Mouse (Mus musculus): ENCODE data around the gene B4galnt2. TPM values are rescaled to one million over a fixed set of nuclear protein-coding genes. Genes with fewer than 3 reads are reported as not detected.

Gene B4galnt2
- total RNA-seq, 1 experiment: 1.5 TPM

GRCm38 (mm10) chr11:95869442-95869841, 45.2 kb downstream of the B4galnt2 start:
- H3K9ac ChIP-seq (ENCODE audit: insufficient read depth, low read depth, low read length, poor library complexity, severe bottlenecking): no peak overlapping the region
- H3K4me1 ChIP-seq (ENCODE audit: control insufficient read depth in 2 of 2, insufficient read depth in 2 of 2, low read length in 2 of 2, poor library complexity in 1 of 2): peaks cover 2 to 8% of the 10 kb centered on the region in 2 experiments; a peak in 3 of 4 replicates
- no peak for DNase-seq (ENCODE audit: low read depth, low spot score)

GRCm38 (mm10) chr11:95861397-95861796, 53.3 kb downstream of the B4galnt2 start:
- no peaks in the 10 kb centered on the region for H3K9me3 ChIP-seq (ENCODE audit: control insufficient read depth, insufficient read depth, low read depth, low read length)
- peaks cover 11% of the 10 kb centered on the region; the same call in 1 of the 2 replicates for H3K36me3 ChIP-seq (ENCODE audit: control insufficient read depth, insufficient read depth, low read length, poor library complexity, severe bottlenecking)
- in situ Hi-C loops (cut with MboI; ENCODE audit: low sequenced_read_pairs in 2 of 2, unreplicated experiment in 2 of 2): no loop called here
- H3K27ac ChIP-seq (ENCODE audit: insufficient read depth, low read depth, low read length, poor library complexity, severe bottlenecking): no peak overlapping the region
- TF ChIP-seq HCFC1 (IDR thresholded peaks at IDR 0.05; ENCODE audit: borderline replicate concordance, insufficient read depth, low read length) (no peak), ZNF384 (IDR thresholded peaks at IDR 0.05; ENCODE audit: low read depth, low read length) (no peak), CHD2 (IDR thresholded peaks at IDR 0.05; ENCODE audit: low read depth, low read length) (no peak), MAFK (IDR thresholded peaks at IDR 0.05; ENCODE audit: insufficient read depth, low read depth, low read length) (no peak), ZC3H11A (IDR thresholded peaks at IDR 0.05; ENCODE audit: borderline replicate concordance, low read depth, low read length) (no peak)
- no peak overlapping the region for H3K4me3 ChIP-seq (ENCODE audit: insufficient read depth in 1 of 2, low read depth in 1 of 2, low read length in 2 of 2, poor library complexity in 1 of 2, severe bottlenecking in 1 of 2)
- no peak for DNase-seq (ENCODE audit: low read depth, low spot score)
- peaks cover 7 to 9% of the 10 kb centered on the region in 2 experiments; a peak in 3 of 4 replicates for H3K4me1 ChIP-seq (ENCODE audit: control insufficient read depth in 2 of 2, insufficient read depth in 2 of 2, low read length in 2 of 2, poor library complexity in 1 of 2)
- no peak overlapping the region for H3K9ac ChIP-seq (ENCODE audit: insufficient read depth, low read depth, low read length, poor library complexity, severe bottlenecking)

More at GRCm38 (mm10) chr11:95869442-95869841, 45.2 kb downstream of the B4galnt2 start:
- Histone ChIP-seq H3K36me3 (ENCODE audit: control insufficient read depth, insufficient read depth, low read length, poor library complexity, severe bottlenecking) (peaks cover 5% of the 10 kb centered on the region; the same call in 1 of the 2 replicates), H3K4me3 (ENCODE audit: insufficient read depth in 1 of 2, low read depth in 1 of 2, low read length in 2 of 2, poor library complexity in 1 of 2, severe bottlenecking in 1 of 2) (no peak overlapping the region), H3K9me3 (ENCODE audit: control insufficient read depth, insufficient read depth, low read depth, low read length) (no peaks in the 10 kb centered on the region), H3K27ac (ENCODE audit: insufficient read depth, low read depth, low read length, poor library complexity, severe bottlenecking) (no peak overlapping the region)
- in situ Hi-C loops (cut with MboI; ENCODE audit: low sequenced_read_pairs in 2 of 2, unreplicated experiment in 2 of 2): no loop called here
- TF ChIP-seq HCFC1 (IDR thresholded peaks at IDR 0.05; ENCODE audit: borderline replicate concordance, insufficient read depth, low read length): no peak
- no peak for TF ChIP-seq ZNF384 (IDR thresholded peaks at IDR 0.05; ENCODE audit: low read depth, low read length)
- TF ChIP-seq CHD2 (IDR thresholded peaks at IDR 0.05; ENCODE audit: low read depth, low read length): no peak
- no peak for TF ChIP-seq MAFK (IDR thresholded peaks at IDR 0.05; ENCODE audit: insufficient read depth, low read depth, low read length)
- TF ChIP-seq ZC3H11A (IDR thresholded peaks at IDR 0.05; ENCODE audit: borderline replicate concordance, low read depth, low read length): no peak

- no peak for DNase-seq (ENCODE audit: low read depth, low spot score)
- peak overlapping the region; percentile 72 to 83 for H3K4me3 ChIP-seq (ENCODE audit: insufficient read depth in 1 of 2, low read depth in 1 of 2, low read length in 2 of 2, poor library complexity in 1 of 2, severe bottlenecking in 1 of 2)
- in situ Hi-C loops (cut with MboI; ENCODE audit: low sequenced_read_pairs in 2 of 2, unreplicated experiment in 2 of 2): no loop called here
- H3K9ac ChIP-seq (ENCODE audit: insufficient read depth, low read depth, low read length, poor library complexity, severe bottlenecking): peak overlapping the region; percentile 87; the same call in 1 of the 2 replicates
- peaks cover 0 to 9% of the 10 kb centered on the region in 2 experiments; a peak in 1 of 4 replicates for H3K4me1 ChIP-seq (ENCODE audit: control insufficient read depth in 2 of 2, insufficient read depth in 2 of 2, low read length in 2 of 2, poor library complexity in 1 of 2)
- H3K9me3 ChIP-seq (ENCODE audit: control insufficient read depth, insufficient read depth, low read depth, low read length): no peaks in the 10 kb centered on the region
- H3K27ac ChIP-seq (ENCODE audit: insufficient read depth, low read depth, low read length, poor library complexity, severe bottlenecking): no peak overlapping the region
- TF ChIP-seq CHD2 (IDR thresholded peaks at IDR 0.05; ENCODE audit: low read depth, low read length): no peak
- no peak for TF ChIP-seq ZNF384 (IDR thresholded peaks at IDR 0.05; ENCODE audit: low read depth, low read length)
- no peak for TF ChIP-seq ZC3H11A (IDR thresholded peaks at IDR 0.05; ENCODE audit: borderline replicate concordance, low read depth, low read length)
- no peak for TF ChIP-seq MAFK (IDR thresholded peaks at IDR 0.05; ENCODE audit: insufficient read depth, low read depth, low read length)
- no peak for TF ChIP-seq HCFC1 (IDR thresholded peaks at IDR 0.05; ENCODE audit: borderline replicate concordance, insufficient read depth, low read length)
- H3K36me3 ChIP-seq (ENCODE audit: control insufficient read depth, insufficient read depth, low read length, poor library complexity, severe bottlenecking): peaks cover 11% of the 10 kb centered on the region; the same call in 1 of the 2 replicates
Measured at GRCm38 (mm10) chr11:95860071-95860490, 54.6 kb downstream of the B4galnt2 start.

DNA sequence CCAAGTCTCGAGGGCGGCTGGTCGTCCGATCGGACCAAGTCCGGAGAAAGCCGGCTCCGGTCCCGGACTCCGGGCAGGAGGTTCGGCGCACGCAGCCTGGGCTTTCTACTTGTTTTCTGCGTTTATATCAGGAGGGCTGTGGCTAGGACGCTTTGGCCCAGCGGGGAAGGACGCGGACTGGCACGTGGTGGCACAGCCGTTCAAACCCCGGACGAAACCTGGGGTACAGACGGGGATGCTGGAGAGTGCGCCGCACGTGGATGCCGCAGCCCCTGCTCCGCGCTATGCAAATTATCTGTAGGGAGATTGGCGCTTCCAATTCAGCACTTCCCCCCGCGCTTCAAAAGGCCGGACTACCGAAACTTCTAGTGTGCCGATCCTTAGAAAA, 55.2 kb downstream of the B4galnt2 start:
- H3K9me3 ChIP-seq (ENCODE audit: control insufficient read depth, insufficient read depth, low read depth, low read length): no peaks in the 10 kb centered on the region
- H3K4me1 ChIP-seq (ENCODE audit: control insufficient read depth in 2 of 2, insufficient read depth in 2 of 2, low read length in 2 of 2, poor library complexity in 1 of 2): peaks cover 0 to 9% of the 10 kb centered on the region in 2 experiments; a peak in 1 of 4 replicates
- TF ChIP-seq HCFC1 (IDR thresholded peaks at IDR 0.05; ENCODE audit: borderline replicate concordance, insufficient read depth, low read length) (0 out of 2 replicates have a peak, but pooled peaks have one; percentile 19), MAFK (IDR thresholded peaks at IDR 0.05; ENCODE audit: insufficient read depth, low read depth, low read length) (no peak)
- DNase-seq (ENCODE audit: low read depth, low spot score): no peak
- peak overlapping the region; percentile 87 for H3K9ac ChIP-seq (ENCODE audit: insufficient read depth, low read depth, low read length, poor library complexity, severe bottlenecking)
- in situ Hi-C loops (cut with MboI; ENCODE audit: low sequenced_read_pairs in 2 of 2, unreplicated experiment in 2 of 2): no loop called here
- peak overlapping the region; percentile 74 for H3K27ac ChIP-seq (ENCODE audit: insufficient read depth, low read depth, low read length, poor library complexity, severe bottlenecking)
- peak overlapping the region; percentile 72 to 83 for H3K4me3 ChIP-seq (ENCODE audit: insufficient read depth in 1 of 2, low read depth in 1 of 2, low read length in 2 of 2, poor library complexity in 1 of 2, severe bottlenecking in 1 of 2)
- peaks cover 11% of the 10 kb centered on the region; the same call in 1 of the 2 replicates for H3K36me3 ChIP-seq (ENCODE audit: control insufficient read depth, insufficient read depth, low read length, poor library complexity, severe bottlenecking)

Measured in ES-E14 (cell line).